Comparison of ENCODE assay signal across 8 mouse cellular contexts in the genomic region with DNA sequence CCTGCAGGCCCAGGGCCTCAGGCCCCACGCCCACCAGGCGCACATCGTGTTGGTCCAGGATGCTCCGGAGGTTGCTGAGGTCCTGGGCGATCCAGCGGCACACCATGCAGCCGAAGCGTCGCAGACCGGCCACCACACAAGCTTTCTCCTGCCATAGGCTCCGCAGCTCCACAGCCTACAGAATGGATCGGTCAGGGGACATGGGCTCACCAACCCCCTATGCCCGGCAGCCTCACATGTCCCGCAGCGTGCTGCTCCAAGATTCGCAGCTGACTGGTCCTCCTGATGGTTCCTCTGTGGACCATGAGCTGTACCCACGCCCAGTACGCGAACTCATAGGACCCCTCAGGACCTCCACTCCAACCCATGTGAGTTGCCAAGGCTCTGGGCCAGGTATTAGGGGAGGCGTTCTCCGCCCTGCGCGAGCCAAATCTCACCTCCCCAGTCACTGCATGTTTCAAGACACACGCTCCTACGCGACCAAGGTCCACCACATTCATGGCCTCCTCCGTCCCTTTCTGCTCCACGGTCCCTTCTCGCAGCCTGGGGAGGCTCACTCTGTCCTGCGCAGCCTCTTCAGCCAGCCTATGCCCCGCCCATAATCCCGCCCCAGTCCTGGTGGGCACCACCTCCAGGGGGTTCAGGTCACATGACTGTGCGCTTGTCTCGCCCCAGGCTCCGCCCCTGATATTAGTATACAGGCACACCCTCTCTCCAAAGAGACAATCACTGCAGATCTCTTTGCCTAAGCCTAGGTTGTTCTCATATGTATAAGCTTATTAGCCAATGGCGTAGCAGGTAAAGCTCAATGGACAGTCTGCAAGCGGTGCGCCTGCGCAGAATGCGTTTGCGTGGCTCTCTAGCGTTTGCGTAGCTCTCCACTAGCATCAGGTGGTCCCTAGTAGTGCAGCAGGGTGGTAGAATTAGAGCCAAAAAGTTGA. TPM values are rescaled to one million over a fixed set of nuclear protein-coding genes. Genes with fewer than 3 reads are reported as not detected.
DNase-seq lines count a peak whose midpoint lies in the region; ATAC-seq and TF ChIP-seq lines count a peak whose summit lies in the region.

A gene (minus strand): TSS at position 630 of the 941 bp plus-strand sequence.

- no peak within 1 kb of the TSS for H3K27ac ChIP-seq in MEL (ENCODE audit: control insufficient read depth, low read depth, low read length)
- peak within 1 kb of the TSS; percentile 75 for H3K27ac ChIP-seq in cerebellum, adult 2 months (ENCODE audit: insufficient read depth, low read length)
- peak within 1 kb of the TSS; percentile 29; the same call in 1 of the 2 replicates for H3K27ac ChIP-seq in forebrain, embryonic 16.5 days (ENCODE audit: low read length)

- H3K79me2 ChIP-seq in MEL (ENCODE audit: control insufficient read depth, insufficient read depth, low read length, poor library complexity) = no peaks in the 10 kb centered on the region

- H3K9me3 ChIP-seq in MEL (replicated peaks; ENCODE audit: insufficient read depth, low read length) = no peaks in the 10 kb centered on the region
- no peaks in the 10 kb centered on the region for H3K9me3 ChIP-seq in forebrain, embryonic 16.5 days (ENCODE audit: control insufficient read depth, low read length)

- H3K4me1 ChIP-seq in MEL (ENCODE audit: control insufficient read depth in 1 of 2, insufficient read depth in 2 of 2, low read length in 2 of 2) = no peaks in the 10 kb centered on the region
- peaks cover 25% of the 10 kb centered on the region for H3K4me1 ChIP-seq in cerebellum, adult 2 months (ENCODE audit: control insufficient read depth, insufficient read depth, low read length)
- H3K4me1 ChIP-seq in forebrain, embryonic 16.5 days (replicated peaks; ENCODE audit: control insufficient read depth, insufficient read depth, low read length) = peaks cover 14% of the 10 kb centered on the region
- peaks cover 7% of the 10 kb centered on the region; the same call in 1 of the 2 replicates for H3K4me1 ChIP-seq in lung, adult 2 months (ENCODE audit: control insufficient read depth, insufficient read depth, low read length)

- no peak for TF ChIP-seq EP300 in MEL (IDR thresholded peaks at IDR 0.05; ENCODE audit: low read depth in 1 of 2, low read length in 2 of 2)

- peak within 1 kb of the TSS; percentile 93 for H3K4me2 ChIP-seq in forebrain, embryonic 16.5 days (ENCODE audit: low read length)

- intact Hi-C loops in heart, postnatal 25 days (cut with DNase I) = no loop called here

- no peak within 1 kb of the TSS for H3K4me3 ChIP-seq in MEL (ENCODE audit: control insufficient read depth in 1 of 2, insufficient read depth in 1 of 2, low read depth in 2 of 2, low read length in 2 of 2)
- H3K4me3 ChIP-seq in cerebellum, adult 2 months (replicated peaks; ENCODE audit: insufficient read depth, low read depth, low read length) = peak within 1 kb of the TSS; percentile 88
- H3K4me3 ChIP-seq in forebrain, embryonic 16.5 days (replicated peaks; ENCODE audit: low read length) = peak within 1 kb of the TSS; percentile 55
- H3K4me3 ChIP-seq in lung, adult 2 months (replicated peaks; ENCODE audit: extremely low read depth, low read depth, low read length) = peak within 1 kb of the TSS; percentile 66

- DNase-seq in MEL (ENCODE audit: low read depth, low spot score) = no peak
- DNase-seq in cerebellum, adult 2 months = peak; percentile 84 to 89
- peak; percentile 75 for DNase-seq in heart, postnatal 25 days (ENCODE audit: low spot score)
- DNase-seq in layer of hippocampus, adult 18-20 months (ENCODE audit: low spot score in 2 of 2) = peak; percentile 82 to 85
- DNase-seq in lung, adult 2 months = peak; percentile 68
- peak; percentile 28 to 47 for DNase-seq in thymus, postnatal 10 days (ENCODE audit: low spot score in 2 of 2)

- peak; percentile 97 for ATAC-seq in forebrain, embryonic 16.5 days
- peak; percentile 80 for ATAC-seq in neutrophil, adult 5-6 weeks (ENCODE audit: extremely low read depth, insufficient number of reproducible peaks, low FRiP score, poor library complexity, severe bottlenecking)

- TF ChIP-seq POLR2A in MEL (IDR thresholded peaks at IDR 0.05; ENCODE audit: control insufficient read depth in 1 of 2, insufficient read depth in 1 of 2, low read depth in 1 of 2, low read length in 2 of 2, poor library complexity in 1 of 2) = no peak
- peak; percentile 98 for TF ChIP-seq POLR2A in cerebellum, adult 2 months (IDR thresholded peaks at IDR 0.05; ENCODE audit: borderline replicate concordance, insufficient read depth, low read length)
- TF ChIP-seq POLR2A in lung, adult 2 months (IDR thresholded peaks at IDR 0.05; ENCODE audit: borderline replicate concordance, extremely low read depth, low read depth, low read length) = peak; percentile 89; the same call in 1 of the 2 replicates

- under 1% methylated on average over 43 of the region's 43 CpGs for WGBS in cerebellum, adult 2 months
- 2% methylated on average over 43 of the region's 43 CpGs for WGBS in forebrain, embryonic 16.5 days
- 5% methylated on average over 43 of the region's 43 CpGs for WGBS in lung, adult 2 months

- no peak for TF ChIP-seq CTCF in MEL (IDR thresholded peaks at IDR 0.05 in 2 of 3, conservative IDR thresholded peaks at IDR 0.05 in 1 of 3; ENCODE audit: control insufficient read depth in 1 of 3, insufficient read depth in 1 of 3, low read depth in 2 of 3, low read length in 3 of 3, poor library complexity in 1 of 3, severe bottlenecking in 1 of 3)
- no peak for TF ChIP-seq CTCF in cerebellum, adult 2 months (IDR thresholded peaks at IDR 0.05; ENCODE audit: borderline replicate concordance, insufficient read depth, low read depth, low read length)
- no peak for TF ChIP-seq CTCF in lung, adult 2 months (IDR thresholded peaks at IDR 0.05; ENCODE audit: insufficient read depth, low read length)

- no peak for TF ChIP-seq RAD21 in MEL (IDR thresholded peaks at IDR 0.05; ENCODE audit: low read depth, low read length)

- H3K27me3 ChIP-seq in MEL (ENCODE audit: control insufficient read depth in 1 of 2, insufficient read depth in 2 of 2, low read length in 2 of 2) = no peaks in the 10 kb centered on the region
- H3K27me3 ChIP-seq in cerebellum, adult 2 months (ENCODE audit: control insufficient read depth, insufficient read depth, low read length) = no peaks in the 10 kb centered on the region
- no peaks in the 10 kb centered on the region for H3K27me3 ChIP-seq in forebrain, embryonic 16.5 days (replicated peaks; ENCODE audit: control insufficient read depth, insufficient read depth, low read length)

- no peak within 1 kb of the TSS for H3K9ac ChIP-seq in MEL (ENCODE audit: control insufficient read depth, low read depth, low read length, poor library complexity, severe bottlenecking)
- peak within 1 kb of the TSS; percentile 79 for H3K9ac ChIP-seq in forebrain, embryonic 16.5 days (replicated peaks; ENCODE audit: low read depth, low read length)

- H3K36me3 ChIP-seq in MEL (ENCODE audit: control insufficient read depth in 1 of 2, insufficient read depth in 2 of 2, low read length in 2 of 2) = no peaks in the 10 kb centered on the region
- H3K36me3 ChIP-seq in forebrain, embryonic 16.5 days (ENCODE audit: control insufficient read depth, insufficient read depth) = no peaks in the 10 kb centered on the region

TF ChIP-seq in MEL, 35 proteins besides CTCF, POLR2A, EP300 and RAD21:
- TF ChIP-seq USF1 (IDR thresholded peaks at IDR 0.05; ENCODE audit: low read depth, low read length) (peak; percentile 40; the same call in 1 of the 2 replicates), CHD2 (IDR thresholded peaks at IDR 0.05; ENCODE audit: low read length) (no peak)

RNA-seq across cellular contexts. Expression of the gene that starts here (rescaled TPM):
- not detected in 2 replicates for total RNA-seq in MEL (2012; rRNA removed)
- polyA plus RNA-seq in MEL (2012; ENCODE audit: insufficient read depth in 1 of 2, insufficient read length in 2 of 2, low read depth in 1 of 2, low replicate concordance in 2 of 2, missing spikeins in 1 of 2) = not detected
- 171 and 180 TPM in 2 replicates for polyA plus RNA-seq in cerebellum, adult 2 months (2012; rRNA removed)
- polyA plus RNA-seq in forebrain, embryonic 16.5 days (2015; fragmentation: Nextera tagmentation; extraction: Ambion mirVana) = 32.4 and 42.0 TPM in 2 replicates
- 10 to 100 TPM; 74.4 to 76.2 TPM for total RNA-seq in heart, postnatal 25 days (2021)
- 10 to 100 TPM; 54.8 to 58.7 TPM for total RNA-seq in layer of hippocampus, adult 18-20 months (2021)
- 8.9 and 14.8 TPM in 2 replicates for polyA plus RNA-seq in lung, adult 2 months (2012; rRNA removed)
- 3.4 and 4.4 TPM in 2 replicates for total RNA-seq in neutrophil, adult 5-6 weeks (2017)

Comparison
In these comparisons a context has a peak if more than half of its experiments do, and no peak if none do; other contexts are left out.
1. RNA of the gene that starts here (total RNA-seq): 74.4 to 76.2 TPM in heart, postnatal 25 days and 54.8 to 58.7 TPM in layer of hippocampus, adult 18-20 months; 3.4 to 4.4 TPM in neutrophil, adult 5-6 weeks and not detected in MEL; every median in the first group is over 10 times any median in the second.
2. H3K4me3 ChIP-seq: peak in cerebellum, adult 2 months (single experiment), forebrain, embryonic 16.5 days (single experiment) and lung, adult 2 months (single experiment); none in MEL (0 of 2).
3. POLR2A ChIP-seq: peak in cerebellum, adult 2 months (single experiment) and lung, adult 2 months (single experiment); none in MEL (0 of 2).